Mouse (Mus musculus): ENCODE measurements around the gene Itpr1. TPM values are rescaled to one million over a fixed set of nuclear protein-coding genes. Genes with fewer than 3 reads are reported as not detected.

Gene Itpr1
- total RNA-seq (2021), result 10 to 100 TPM; 37.0 to 48.1 TPM
- long read RNA-seq, experiment 1, partial matches to known transcripts, result 4 of 5 reads
- long read RNA-seq, experiment 1, other reads (novel, unspliced or antisense), result 1 of 5 reads
- long read RNA-seq, experiment 2, partial matches to known transcripts, result 0 of 2 reads
- long read RNA-seq, experiment 2, other reads (novel, unspliced or antisense), result 2 of 2 reads

DNA sequence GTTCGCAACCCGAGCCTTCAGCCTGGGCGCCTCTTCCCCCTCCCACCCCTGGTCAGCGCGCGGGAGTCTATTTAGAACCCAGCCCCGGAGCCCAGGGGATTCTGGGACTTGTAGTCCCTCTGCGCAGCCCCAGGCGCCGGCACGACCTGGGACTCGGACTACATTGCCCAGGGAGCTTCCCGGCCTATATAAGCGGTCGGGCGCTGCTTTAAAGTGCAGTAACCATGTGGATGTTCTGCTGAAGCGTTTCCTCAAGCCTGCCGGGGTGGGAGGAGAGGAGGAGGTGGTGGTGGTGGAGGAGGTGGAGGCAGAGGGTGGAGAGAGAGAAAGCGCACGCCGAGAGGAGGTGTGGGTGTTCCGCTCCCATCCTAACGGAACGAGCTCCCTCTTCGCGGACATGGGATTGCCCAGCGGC lies at the start of gene Itpr1:
Itpr1 (plus strand) TSS at position 216 of the 415 bp plus-strand sequence.
- peak; percentile 99 for DNase-seq

DNA sequence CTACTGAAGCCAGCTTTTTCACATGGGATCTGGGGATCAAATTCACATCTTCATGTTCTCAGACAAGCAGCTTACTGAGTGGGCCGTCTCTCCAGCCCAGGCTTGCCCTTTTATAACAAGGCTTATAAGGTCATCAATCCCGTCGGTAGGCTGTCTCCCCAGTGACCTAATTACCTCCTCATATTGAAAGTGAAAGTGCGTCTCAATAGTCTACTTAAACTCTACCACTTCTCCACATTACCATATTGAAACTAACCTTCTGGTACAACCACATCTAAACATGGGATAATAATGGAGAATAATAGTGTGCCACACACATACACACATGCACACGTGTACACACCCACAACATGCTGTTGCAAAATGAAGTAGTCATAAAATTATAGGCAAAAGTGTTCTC lies 48.0 kb upstream of the Itpr1 start:
- no peak for DNase-seq

DNA sequence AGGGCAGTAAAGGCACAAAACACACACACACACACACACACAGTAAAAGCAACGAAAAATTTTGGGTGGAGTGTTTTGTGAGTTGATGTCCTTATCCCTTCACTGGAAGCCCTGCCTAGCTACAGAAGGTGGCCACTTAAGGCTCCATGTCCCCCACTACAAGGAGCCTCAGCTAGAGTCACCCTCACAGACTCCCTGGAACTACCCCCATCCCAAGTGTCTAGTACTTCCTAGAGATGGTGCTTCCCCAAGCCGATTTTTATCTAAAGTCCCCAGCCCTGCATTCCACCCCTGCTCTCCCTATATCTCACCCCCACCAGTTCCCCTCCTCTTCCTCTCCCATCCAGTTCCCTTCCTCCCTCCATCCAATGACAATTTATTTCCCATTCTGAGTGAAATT lies 47.3 kb upstream of the Itpr1 start:
- no peak for DNase-seq

DNA sequence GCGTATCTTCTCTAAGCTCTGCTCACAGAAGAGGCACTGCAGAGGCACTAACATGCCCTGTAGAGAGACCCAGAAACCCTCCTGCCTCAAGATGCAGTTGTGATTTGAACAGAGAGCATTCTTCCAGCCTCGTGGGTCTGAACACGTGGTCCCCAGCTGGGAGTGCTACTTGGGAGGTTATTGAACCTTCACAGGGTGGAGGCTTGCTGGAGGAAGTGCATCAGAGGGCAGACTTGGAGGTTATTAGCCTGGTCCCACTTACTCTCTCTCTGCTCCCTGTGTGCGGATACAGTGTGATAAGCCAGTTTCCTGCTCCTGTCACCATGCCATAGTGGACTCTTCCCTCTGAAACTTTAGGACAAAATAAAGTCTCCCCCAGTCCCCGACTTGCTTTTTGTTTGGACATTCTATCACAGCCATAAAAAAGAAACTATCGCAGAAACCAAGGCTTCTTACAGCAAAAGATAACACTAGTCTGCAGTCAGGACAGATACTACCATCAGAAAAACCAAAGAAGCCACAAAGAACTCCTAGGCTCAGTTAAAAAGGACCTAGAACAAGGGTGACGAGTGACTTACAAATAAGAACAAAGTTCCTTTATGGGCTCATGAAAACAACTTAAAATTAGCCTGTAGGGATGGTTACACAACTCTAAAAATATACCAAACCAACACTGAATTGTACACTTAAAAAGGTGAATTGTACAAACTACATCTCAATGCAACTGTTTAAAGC lies 44.8 kb upstream of the Itpr1 start:
- no peak for DNase-seq

DNA sequence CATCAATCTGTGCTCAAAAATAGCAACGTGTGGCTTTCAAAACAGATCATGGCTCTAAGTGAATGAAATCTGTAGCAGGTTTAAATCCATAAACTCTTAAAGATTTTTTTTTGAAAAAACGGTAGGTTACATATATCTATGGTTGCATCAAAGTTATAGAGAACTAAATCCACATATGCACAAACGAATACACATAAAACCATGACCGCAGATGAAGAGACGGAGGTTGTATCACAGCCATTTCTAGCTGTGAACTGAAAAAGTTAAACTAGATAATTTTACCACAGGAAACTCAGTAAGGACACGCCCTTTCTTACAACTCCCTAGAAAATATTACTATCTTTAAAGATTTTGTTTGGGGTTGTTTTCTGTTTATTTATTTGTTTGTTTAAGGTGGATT lies 44.2 kb upstream of the Itpr1 start:
- DNase-seq, result no peak

DNA sequence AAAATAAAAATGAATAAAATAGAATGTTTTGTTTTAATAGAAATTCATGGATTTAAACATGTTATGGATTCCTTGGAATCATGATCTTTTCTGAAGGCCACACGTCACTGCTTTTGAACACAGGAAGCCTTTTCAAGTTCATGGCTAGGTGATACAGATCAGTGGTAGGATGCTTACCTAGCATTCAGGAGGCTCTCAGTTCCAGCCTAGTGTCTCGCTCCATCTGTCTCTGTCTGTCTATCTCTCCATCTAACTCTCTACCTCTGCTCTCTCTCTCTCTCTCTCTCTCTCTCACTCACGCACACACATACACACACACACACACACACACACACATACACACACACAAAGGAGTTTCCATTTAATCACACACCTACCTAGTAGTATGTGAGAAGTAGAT lies 43.4 kb upstream of the Itpr1 start:
- no peak for DNase-seq

DNA sequence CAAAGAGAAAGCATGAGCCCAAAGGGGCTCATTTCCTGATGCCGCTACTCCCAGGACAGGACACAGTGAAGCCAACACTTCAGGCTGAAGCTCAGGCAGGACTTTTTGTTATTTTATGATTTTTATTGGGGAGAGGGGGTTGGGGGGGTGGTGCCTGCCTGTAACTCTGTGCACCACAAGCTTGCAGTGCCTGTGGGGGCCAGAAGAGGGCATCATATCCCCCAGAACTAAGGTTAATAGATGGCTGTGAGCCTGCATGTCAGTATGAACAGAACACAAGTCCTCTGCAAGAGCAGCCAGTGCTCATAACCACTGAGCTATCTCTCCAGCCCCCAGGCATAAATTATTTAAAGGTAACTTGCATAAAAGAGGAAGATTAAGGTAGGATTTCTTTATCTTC lies 40.7 kb upstream of the Itpr1 start:
- DNase-seq, result no peak

DNA sequence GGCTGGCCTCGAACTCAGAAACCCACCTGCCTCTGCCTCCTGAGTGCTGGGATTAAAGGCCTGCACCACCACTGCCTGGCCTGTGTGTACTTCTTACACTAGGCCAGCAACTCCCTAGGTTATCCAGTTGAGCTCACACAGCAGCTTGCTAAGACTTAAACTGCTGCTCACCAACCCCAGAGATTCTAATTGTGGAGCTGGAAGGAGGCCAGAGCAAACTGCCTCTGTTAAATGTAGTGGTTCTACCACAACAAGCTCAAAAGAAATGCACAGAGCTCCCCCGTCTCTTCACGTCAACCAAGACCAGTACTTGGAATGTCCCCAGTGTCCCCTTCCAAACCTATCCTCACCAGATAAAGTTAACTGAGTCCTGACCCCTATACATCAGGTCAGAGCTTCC lies 38.7 kb upstream of the Itpr1 start:
- no peak for DNase-seq

DNA sequence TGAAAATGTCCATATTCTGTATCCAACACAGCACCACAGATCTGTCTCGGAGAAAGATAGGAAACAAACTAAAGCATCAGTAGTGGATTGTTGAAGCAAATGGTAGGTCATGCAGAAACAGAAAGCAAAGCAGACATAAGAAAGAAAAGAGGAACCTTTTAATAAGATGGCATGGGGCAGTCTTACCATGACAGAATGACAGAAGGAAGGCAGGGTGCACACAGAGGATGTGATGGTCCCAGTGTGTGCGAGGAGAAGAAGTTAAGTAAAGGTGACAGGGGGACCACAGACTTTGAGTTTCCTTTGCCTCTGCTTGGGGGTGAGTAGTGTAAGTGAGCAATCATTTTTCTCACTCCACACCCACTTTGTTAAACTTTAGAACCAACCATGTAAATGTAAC lies 33.8 kb upstream of the Itpr1 start:
- DNase-seq, result no peak

DNA sequence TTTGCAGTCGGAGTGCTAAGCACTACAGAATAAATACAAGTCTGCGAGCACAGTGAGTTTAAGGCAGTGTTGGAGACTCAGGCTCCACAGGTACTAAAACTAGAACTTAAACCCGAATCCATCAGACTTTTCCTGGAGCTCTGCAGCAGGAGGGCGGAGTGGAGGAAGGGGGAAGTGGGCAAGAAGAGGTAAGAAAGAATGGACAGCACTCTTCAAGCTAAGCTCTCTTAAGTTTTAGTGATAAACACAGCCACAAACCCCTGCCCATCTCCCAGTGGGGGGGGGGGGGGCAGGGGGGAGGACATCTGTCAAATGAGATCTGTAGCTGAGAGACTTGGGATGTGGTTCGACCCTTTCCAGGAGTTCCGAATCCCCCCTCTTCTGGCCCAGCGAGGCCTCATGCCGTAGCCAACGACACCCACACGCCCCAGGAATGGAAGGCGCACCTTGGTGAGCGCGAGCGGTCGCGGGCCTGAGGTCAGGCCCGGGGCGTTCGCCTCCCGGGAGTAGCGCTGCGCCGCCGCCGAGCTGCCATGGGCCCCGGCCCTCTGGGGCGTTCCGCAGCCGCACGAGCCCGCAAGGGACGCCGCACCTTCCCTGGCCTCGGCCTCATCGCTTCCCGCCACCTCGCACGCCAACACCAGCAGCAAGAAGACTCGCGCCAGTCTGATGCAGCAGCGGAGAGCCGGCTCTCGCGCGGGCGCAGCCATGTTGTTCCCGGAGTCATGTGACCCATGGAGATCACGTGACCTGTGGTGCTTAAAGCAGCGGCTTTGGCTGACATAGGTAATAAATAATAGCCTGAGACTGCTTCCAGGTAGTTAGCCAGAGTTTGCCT lies 27.8 kb upstream of the Itpr1 start, which contains the start of gene Sumf1:
Sumf1 (minus strand) TSS at position 736 of the 838 bp plus-strand sequence.
- peak; percentile 92 to 95 for DNase-seq

DNA sequence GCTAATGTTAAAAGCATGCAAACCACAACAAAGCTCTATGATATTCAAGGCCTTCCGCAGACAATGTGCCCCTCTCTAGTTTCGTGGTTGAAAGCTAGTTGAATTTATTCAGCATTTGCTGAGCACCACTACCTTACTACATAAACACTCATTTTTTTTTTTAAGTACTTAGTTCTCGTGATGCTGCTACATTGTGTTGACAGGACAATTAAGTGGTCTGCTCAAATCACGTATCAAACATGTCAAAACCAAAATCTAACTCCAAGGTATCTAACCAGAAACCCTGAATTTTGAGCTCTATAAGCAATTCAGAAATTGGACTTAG lies 27.2 kb upstream of the Itpr1 start:
- DNase-seq, result no peak

DNA sequence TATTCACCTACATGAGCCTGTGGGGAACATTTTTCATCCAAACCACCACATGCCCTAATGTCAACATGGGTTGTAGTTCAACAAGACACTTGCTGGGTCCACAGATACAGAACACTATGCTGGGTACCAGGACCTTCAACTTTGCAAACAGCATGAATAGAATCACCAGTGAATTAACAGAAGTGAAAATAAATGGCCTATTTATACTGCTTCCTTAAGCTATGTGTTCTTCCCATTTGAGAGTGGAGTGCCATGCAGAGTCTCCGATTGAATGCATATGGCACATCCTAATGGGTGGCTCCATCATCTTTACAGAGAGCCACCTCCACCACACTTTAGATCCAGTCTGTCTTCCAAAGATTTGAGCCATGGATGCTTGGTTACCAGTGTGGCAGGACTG lies 22.2 kb upstream of the Itpr1 start:
- DNase-seq, result no peak

DNA sequence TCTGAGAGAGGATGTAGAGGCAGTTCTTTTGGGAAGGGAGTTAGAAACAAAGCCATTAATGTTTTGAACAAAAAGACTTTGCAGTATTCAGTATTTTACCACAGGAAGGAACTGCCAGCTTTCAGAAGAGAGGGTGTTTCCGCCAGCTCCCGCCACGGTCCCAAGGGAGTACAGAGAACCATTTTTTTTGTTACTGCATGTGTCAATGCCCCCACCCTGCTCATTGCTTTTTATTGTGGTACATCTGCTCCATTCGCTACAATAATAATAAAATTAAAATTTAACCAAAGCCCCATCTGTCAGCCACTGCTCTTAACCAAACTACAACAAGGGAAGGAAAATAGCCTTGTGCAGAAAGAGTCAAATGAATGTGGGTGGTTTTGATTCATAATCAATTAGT lies 20.3 kb upstream of the Itpr1 start:
- DNase-seq, result no peak

DNA sequence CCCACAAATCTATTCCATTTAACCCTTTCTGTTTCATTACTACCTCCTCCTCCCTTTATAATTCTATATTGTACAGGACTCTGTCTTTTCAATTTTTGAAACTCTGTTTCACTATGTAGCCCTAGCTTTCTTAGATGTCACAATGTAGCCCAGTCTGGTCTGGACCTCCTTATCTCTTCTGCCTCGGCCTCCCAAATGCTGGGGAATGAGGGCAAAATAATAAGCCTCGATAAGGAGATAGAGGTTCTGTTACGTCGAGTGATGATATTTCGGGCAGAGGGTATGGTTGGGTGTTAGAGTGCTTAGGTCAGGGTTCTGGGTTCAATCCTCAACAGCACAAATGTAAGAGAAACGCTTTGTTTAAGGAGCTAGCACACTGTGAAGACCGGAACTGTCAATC lies 16.2 kb upstream of the Itpr1 start:
- no peak for DNase-seq

DNA sequence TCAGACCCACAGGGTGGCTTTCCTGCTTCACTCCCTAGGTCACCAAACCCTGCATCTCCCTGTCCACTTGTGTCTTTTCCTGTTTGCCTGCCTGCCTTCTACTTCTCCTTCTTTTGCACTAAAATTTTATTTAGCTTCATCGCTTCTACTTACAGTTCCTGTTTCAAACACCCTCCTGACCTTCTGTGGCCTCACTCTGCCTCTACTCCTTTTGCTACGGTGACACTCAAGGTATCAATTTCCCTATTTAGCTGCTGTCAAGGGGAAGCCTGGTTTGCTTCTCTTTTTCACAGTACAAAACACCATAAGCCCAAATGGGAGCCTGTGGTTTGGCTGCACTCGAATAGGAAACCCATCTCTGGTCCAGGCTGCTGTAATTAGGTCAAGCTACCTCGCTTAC lies 15.8 kb upstream of the Itpr1 start:
- no peak for DNase-seq

DNA sequence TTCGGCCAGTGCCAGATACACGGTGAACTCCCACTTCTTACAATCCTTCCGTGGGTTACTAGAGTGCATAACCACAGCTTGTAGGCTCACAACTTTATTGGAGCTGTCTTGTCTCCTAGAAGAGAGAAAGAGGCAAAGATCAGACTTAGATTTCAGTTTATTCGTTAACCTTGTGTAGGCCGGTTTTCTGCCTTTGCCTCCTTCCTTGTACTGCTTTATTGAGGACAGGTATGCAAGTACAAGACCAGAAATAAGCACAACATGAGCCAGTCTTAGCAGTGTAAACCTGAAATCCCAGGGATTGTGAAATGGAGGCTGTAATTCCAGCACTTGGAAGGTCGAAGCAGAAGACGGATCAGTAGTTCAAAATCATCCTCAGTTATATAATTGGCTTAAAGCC lies 14.6 kb upstream of the Itpr1 start:
- DNase-seq, result no peak

DNA sequence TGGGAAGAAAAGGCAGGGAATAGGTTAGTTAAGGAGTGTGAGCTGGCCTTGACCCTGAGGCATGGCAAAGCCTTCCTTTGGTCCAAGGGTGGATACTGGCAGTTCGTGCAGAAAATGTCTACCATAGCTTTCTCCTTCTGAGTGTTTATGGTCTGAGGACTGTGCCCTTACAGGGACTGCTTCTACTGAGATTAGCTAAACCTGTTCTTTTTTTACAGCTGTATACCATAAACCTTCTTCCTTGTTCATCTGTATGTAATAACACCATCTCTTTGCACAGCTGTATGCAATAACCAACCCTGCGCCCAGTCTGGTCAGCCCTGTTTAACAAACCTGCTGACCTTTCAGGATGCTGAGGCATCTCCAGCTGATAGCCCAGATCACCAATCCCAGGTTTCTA lies 8.6 kb upstream of the Itpr1 start:
- DNase-seq, result no peak

DNA sequence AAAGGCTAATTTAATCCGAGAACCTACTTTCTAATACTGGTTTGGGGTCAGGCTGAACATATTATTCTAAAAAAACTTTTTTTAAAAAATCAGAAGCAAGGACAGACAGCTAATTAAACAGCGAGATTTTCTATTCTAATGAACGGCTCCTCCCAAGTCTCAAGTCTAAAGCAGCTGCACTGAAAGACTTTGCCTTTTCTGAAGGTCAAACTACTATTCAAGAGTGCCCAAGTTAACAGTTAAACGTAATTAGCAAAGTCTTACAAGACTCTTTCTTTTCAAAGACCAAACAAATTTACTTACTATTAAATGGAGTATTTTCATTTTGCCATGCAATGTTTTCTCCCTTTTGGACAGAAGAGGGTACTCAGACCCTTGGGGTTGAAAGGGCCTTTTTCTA lies 6.8 kb upstream of the Itpr1 start:
- DNase-seq, result no peak

DNA sequence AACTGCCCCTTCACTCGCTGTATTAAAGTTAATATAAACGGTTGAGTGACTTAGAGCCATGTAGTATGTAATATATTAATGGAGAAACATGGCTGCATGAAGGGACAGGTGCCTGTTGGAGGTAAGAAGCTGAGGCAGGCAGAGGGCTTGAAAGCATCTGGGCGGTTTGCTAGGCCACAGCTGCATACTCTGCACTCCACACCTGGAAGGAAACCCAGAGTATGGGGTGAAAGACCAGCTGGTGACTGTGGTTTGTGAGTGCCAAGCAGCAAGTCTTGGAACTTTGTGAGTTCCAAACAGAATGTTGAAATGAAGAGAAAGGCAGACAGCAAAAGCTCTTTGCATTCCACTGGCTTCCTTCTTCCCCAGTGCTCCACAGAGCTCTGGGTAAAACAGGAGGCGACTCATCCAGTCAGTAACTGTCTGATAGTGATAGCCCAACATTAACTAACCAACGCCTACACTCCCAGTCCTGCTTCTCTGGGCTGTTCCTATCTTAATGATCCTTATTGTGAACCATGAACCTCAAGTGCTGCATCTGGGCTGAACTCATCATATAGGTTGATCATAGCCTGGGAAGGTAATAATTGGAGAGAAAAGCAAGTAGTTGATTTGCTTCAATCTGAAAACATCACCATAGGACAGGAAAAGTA lies 5.9 kb upstream of the Itpr1 start:
- no peak for DNase-seq

DNA sequence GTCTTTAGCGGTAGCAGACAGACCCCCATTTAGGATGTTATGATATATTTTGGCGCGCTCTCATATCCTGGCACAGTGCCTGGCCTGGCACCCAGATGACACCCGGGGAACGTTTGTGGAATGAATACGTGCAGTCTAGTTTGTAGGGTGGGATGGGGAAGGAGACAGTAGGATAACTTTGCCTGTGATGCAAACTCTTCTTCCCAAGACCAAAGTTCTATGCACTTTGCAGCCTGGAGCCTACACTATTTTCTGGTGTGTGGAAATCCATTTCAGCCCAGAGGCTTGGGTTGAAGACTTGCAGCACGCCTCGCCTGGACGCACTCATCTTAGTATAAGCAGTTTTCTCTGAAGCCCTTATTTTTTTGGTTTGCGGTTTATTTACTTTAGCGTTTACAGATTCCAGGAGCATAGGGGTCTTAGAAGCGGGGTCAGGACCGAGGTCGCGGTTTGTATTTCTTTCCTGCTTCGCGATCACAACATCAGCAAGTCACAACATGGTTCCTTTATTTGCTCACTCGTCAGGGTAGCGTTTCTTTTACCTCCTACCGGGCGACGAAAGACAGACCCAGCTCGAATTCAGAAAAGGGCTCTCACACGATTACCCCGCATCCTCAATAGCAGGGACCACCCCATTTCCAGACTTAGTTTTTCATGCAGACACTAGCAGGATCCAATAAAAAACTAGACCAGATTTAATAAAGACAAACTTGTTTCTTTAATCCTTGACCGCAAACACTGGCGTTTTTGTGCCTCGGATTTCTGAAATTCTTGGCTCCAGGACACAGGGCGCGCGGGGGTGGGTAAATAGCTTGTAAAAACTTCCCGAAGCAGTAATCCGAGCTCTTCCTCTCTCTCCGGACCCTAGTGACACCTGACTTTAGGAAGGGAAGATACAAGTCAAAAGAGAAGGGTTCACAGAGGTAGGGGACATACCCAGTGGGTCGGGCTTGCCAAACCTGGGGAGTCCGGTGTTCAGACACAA lies 708 bp upstream of the Itpr1 start:
- DNase-seq, result peak in 1 of 2 experiments; percentile 37

DNA sequence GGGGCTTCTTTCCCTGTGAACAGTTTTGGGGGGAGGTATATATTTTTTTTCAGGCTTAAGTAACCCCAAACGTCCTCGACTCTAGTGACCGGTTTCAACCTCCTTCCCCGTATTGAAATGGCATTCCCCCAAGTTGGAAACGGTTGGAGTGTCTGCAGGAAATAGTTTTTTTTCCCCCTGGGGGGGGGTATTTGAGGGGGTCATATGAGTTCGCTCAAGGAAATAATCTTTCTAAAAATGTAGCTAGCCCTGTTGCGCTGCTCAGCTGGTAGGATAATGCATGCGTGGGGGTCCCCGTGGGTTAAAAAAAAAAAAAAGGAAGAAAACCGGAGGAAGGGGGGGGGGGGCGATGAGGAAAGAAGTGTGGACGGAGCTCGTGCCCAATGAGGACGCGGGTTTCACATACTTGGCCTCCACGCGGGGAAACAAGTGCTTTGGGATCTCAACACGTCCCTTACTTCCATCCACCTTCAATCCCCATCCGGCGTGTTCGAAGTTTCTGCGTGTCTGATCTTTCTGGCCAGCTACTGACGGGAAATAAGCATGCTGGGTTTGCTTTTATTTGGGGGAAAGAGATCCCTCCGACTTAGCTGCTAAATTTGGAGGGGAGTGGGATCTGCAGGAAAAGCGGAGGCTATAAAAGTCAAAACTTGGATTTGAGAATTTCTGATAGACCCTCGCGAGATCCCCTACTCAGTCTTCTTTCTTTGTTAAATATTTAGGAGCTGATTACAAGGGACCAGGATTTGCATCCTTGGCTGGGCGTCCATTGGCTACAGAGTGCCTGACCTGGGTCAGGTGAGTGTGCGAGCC lies 791 bp downstream of the Itpr1 start:
- peak; percentile 50 to 57 for DNase-seq
